Mouse (Mus musculus) heart, embryonic 16.5 days (tissue): Measurements from ENCODE around the gene Tnk2. TPM values are rescaled to one million over a fixed set of nuclear protein-coding genes. Genes with fewer than 3 reads are reported as not detected.

Experiments
- ATAC-seq: fragments of 200-750 bp; cut with Nextera tagmentation; replicated peaks from 2 replicates; pipeline ENCODE4 v1.8.0; 2017; ENCODE audit warnings: moderate number of reproducible peaks; ENCODE audit not compliant: insufficient read depth, low FRiP score; ENCODE audit errors: extremely low read depth
- H3K27ac ChIP-seq: fragments of 300-500 bp; sonication (generic); 2 replicates; pipeline ENCODE4 v1.5.1; 2014; ENCODE audit warnings: mild to moderate bottlenecking, low read length, control low read depth, moderate library complexity
- H3K27me3 ChIP-seq: fragments of 300-500 bp; sonication (generic); 2 replicates; pipeline ENCODE4 v1.6.1; 2014; ENCODE audit warnings: low read length, mixed read lengths; ENCODE audit not compliant: control insufficient read depth, insufficient read depth
- H3K36me3 ChIP-seq: fragments of 300-500 bp; sonication (generic); 2 replicates; pipeline ENCODE4 v1.6.1; 2014; ENCODE audit not compliant: control insufficient read depth, insufficient read depth
- H3K4me1 ChIP-seq: fragments of 300-500 bp; sonication (generic); 2 replicates; pipeline ENCODE4 v1.6.1; 2014; ENCODE audit warnings: low read length, mixed read lengths; ENCODE audit not compliant: control insufficient read depth, insufficient read depth
- H3K4me2 ChIP-seq: fragments of 300-500 bp; sonication (generic); 2 replicates; pipeline ENCODE4 v1.6.1; 2014; ENCODE audit warnings: low read depth, mild to moderate bottlenecking, control low read depth, low read length
- H3K4me3 ChIP-seq: fragments of 300-500 bp; sonication (generic); 2 replicates; pipeline ENCODE4 v1.5.1; 2014; ENCODE audit warnings: mild to moderate bottlenecking, control low read depth, low read length
- H3K9ac ChIP-seq: fragments of 300-500 bp; sonication (generic); 2 replicates; pipeline ENCODE4 v1.6.1; 2014; ENCODE audit warnings: low read length, control low read depth
- H3K9me3 ChIP-seq: fragments of 300-500 bp; sonication (generic); replicated peaks from 2 replicates; pipeline ENCODE4 v1.6.1; 2016; ENCODE audit warnings: low read length; ENCODE audit not compliant: control insufficient read depth
- WGBS: fragments of 180-500 bp; shearing (Covaris S2); extraction: QIAGEN DNeasy Blood & Tissue Kit; methylation state at CpG from one replicate; pipeline ENCODE4 v1.1.7; 2014; 5-methylcytosine and 5-hydroxymethylcytosine counted together
- polyA plus RNA-seq: library from polyadenylated mRNA; unstranded; fragments of >200 nt; fragmentation: Nextera tagmentation; extraction: Ambion mirVana; gene quantifications from 2 replicates; pipeline ENCODE4 v1.2.1, GENCODE M21; 2015

The Tnk2 gene
- polyA plus RNA-seq, 1 experiment from 2014 or later: 9.0 TPM

- peak overlapping the region; percentile 69 for H3K9ac ChIP-seq
- no peaks in the 10 kb centered on the region for H3K36me3 ChIP-seq
- H3K9me3 ChIP-seq: no peaks in the 10 kb centered on the region
- peaks cover 62% of the 10 kb centered on the region for H3K4me1 ChIP-seq
- 12% methylated on average over 10 of the region's 10 CpGs for WGBS
- no peaks in the 10 kb centered on the region for H3K27me3 ChIP-seq
- peak overlapping the region; percentile 32 for H3K4me3 ChIP-seq
- H3K27ac ChIP-seq: peak overlapping the region; percentile 81
- ATAC-seq: peak; percentile 64
- peak overlapping the region; percentile 55 for H3K4me2 ChIP-seq
Observed at GRCm38 (mm10) chr16:32660557-32661321, 17.1 kb downstream of the Tnk2 start.

DNA sequence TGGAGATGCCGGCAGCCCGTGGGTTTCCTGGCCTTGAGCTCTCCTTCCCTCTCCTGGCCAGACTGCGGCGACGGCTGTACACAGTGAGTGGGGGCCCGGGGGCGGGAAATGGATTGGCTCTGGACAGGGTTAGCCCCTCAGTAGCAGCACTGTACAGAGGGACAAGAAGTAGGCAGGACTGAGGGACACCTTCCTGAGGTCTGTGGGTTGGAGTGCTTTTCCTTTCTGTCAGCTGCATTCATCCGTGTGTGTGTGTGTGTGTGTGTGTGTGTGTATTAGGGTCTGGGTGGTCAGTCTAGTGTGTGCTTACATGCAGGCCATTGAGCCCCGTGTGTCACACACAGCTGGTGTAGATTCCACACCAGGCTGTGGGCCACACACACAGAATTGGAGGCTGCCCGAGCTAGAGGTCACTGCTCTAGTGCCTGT, 17.8 kb downstream of the Tnk2 start:
- WGBS: 41% methylated on average over 10 of the region's 10 CpGs
- Histone ChIP-seq H3K27ac (peak overlapping the region; percentile 81), H3K4me3 (peak overlapping the region; percentile 32), H3K27me3 (no peaks in the 10 kb centered on the region), H3K4me1 (peaks cover 70% of the 10 kb centered on the region), H3K9ac (peak overlapping the region; percentile 69), H3K4me2 (peak overlapping the region; percentile 55), H3K36me3 (no peaks in the 10 kb centered on the region), H3K9me3 (no peaks in the 10 kb centered on the region)
- ATAC-seq: no peak

GRCm38 (mm10) chr16:32662372-32662771, 18.7 kb downstream of the Tnk2 start:
- H3K27ac ChIP-seq: no peak overlapping the region
- 0 out of 2 replicates have a peak overlapping the region, but pooled peaks have one; percentile 32 for H3K4me3 ChIP-seq
- no peaks in the 10 kb centered on the region for H3K27me3 ChIP-seq
- H3K9ac ChIP-seq: peak overlapping the region; percentile 18
- H3K36me3 ChIP-seq: no peaks in the 10 kb centered on the region
- no peak for ATAC-seq
- peaks cover 75% of the 10 kb centered on the region for H3K4me1 ChIP-seq
- peak overlapping the region; percentile 55; the same call in 1 of the 2 replicates for H3K4me2 ChIP-seq
- H3K9me3 ChIP-seq: no peaks in the 10 kb centered on the region
- 84% methylated on average over 7 of the region's 7 CpGs for WGBS

DNA sequence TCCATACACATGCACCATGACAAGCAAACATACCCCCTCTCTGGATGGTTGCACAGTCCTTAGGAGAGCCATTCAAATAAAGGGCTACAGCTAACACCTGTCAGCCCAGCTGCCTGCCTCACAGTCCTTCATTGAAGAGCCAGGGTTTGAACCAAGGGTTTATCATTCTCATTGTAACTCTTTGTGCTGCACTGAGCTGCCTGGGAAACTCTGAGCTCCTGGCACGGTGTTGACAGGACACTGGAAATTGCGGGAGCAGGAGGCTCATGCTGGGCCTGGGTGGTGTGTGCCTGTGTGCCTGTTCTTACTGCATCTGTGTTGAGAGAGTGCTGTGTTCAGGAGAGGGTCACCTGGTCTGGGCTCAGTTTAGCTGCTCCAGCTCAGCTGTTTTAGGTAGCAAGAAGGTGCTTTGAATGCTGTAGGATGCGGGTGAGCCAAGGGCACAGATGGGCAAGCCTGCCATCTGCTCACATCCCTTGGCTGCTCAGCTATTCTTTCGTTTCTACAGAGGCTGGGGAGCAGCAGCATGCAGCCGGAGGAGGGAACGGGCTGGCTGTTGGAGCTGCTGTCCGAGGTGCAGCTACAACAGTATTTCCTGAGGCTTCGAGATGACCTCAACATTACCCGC, 19.7 kb downstream of the Tnk2 start:
- WGBS: 69% methylated on average over 9 of the region's 9 CpGs
- no peaks in the 10 kb centered on the region for H3K9me3 ChIP-seq
- no peaks in the 10 kb centered on the region for H3K36me3 ChIP-seq
- ATAC-seq: no peak
- H3K27me3 ChIP-seq: no peaks in the 10 kb centered on the region
- H3K4me1 ChIP-seq: peaks cover 82% of the 10 kb centered on the region
- H3K4me2 ChIP-seq: no peak overlapping the region
- H3K4me3 ChIP-seq: no peak overlapping the region
- H3K27ac ChIP-seq: no peak overlapping the region
- H3K9ac ChIP-seq: no peak overlapping the region

DNA sequence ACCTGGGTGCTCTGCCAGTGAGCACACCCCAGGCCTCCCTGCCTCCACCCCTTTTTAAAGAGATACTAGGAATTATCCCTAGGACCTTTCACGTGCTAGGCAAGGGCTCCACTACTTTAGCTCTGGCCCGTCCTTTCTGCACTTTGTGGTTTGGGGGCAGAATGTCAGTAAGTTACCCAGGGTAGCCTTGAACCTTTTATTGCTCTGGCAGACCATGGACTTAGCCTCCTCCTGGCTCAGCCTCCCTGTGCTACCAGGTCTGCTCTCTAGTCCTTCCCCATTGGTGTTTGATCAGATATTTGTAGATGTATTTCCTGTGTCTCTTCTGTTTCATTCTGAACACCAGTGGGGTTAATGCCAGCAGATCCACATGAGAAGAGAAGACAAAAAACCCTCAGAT, 20.5 kb downstream of the Tnk2 start:
- 93% methylated on average over 2 of the region's 2 CpGs for WGBS
- Histone ChIP-seq H3K4me2 (no peak overlapping the region), H3K27ac (no peak overlapping the region), H3K4me3 (no peak overlapping the region), H3K4me1 (peaks cover 75% of the 10 kb centered on the region), H3K36me3 (no peaks in the 10 kb centered on the region), H3K27me3 (no peaks in the 10 kb centered on the region), H3K9me3 (no peaks in the 10 kb centered on the region), H3K9ac (no peak overlapping the region)
- no peak for ATAC-seq

DNA sequence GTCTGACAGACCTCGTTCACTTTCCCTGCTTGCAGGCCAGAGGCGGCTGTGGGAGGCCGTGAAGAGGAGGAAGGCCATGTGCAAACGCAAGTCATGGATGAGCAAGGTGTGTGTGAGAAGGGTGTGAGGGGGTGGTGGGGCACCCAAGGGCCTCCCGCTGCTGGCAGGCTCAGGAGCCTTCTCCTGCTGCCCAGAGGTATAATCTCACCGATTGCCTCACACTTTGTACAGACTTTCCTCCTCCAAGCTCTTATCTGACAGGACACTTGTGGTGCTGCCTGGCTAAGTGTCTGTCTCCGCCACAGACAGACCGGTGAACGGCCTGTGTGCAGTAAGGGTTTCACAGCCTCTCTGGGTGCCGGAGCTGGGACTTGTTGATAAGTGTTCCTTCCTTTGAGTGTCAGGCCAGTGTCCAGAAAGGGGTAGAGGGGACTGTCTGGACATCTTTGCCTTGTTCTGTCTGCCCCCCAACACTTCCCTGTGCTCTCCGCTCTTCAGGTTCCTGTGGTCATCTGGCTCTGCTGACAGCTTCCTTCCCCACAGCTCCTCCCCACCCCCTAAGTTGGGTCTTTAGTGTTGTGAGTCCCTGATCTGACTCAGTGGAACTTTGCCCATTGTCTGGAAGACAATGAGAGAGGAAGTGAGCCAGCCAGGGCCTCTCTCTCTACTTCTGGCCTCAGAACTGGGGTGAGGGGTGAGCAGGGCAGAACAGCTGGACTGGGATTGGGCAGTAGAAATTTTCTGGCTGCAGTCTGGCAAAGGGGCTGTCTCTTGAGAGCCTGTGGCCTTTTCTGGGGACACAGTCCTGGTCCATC, 22.4 kb downstream of the Tnk2 start:
- H3K27me3 ChIP-seq: no peaks in the 10 kb centered on the region

GRCm38 (mm10) chr16:32666671-32667551, 23.2 kb downstream of the Tnk2 start:
- WGBS: 71% methylated on average over 9 of the region's 9 CpGs
- no peaks in the 10 kb centered on the region for H3K27me3 ChIP-seq
- no peak overlapping the region for H3K4me3 ChIP-seq
- peak overlapping the region; percentile 1; the same call in 1 of the 2 replicates for H3K9ac ChIP-seq
- peaks cover 53% of the 10 kb centered on the region for H3K4me1 ChIP-seq
- no peaks in the 10 kb centered on the region for H3K36me3 ChIP-seq
- peak overlapping the region; percentile 16; the same call in 1 of the 2 replicates for H3K4me2 ChIP-seq
- peak overlapping the region; percentile 77 for H3K27ac ChIP-seq
- H3K9me3 ChIP-seq: no peaks in the 10 kb centered on the region
- no peak for ATAC-seq

More for the DNA sequence above, 22.4 kb downstream of the Tnk2 start:
- Histone ChIP-seq H3K27ac (peak overlapping the region; percentile 77), H3K36me3 (no peaks in the 10 kb centered on the region), H3K9ac (peak overlapping the region; percentile 1; the same call in 1 of the 2 replicates), H3K9me3 (no peaks in the 10 kb centered on the region), H3K4me2 (peak overlapping the region; percentile 16), H3K4me3 (no peak overlapping the region), H3K4me1 (peaks cover 62% of the 10 kb centered on the region)
- ATAC-seq: peak; percentile 23; the same call in 1 of the 2 replicates
- 14% methylated on average over 11 of the region's 11 CpGs for WGBS

- ATAC-seq: 0 out of 2 replicates have a peak, but pooled peaks have one; percentile 5
- Histone ChIP-seq H3K4me1 (peaks cover 50% of the 10 kb centered on the region), H3K27me3 (no peaks in the 10 kb centered on the region), H3K27ac (peak overlapping the region; percentile 3; the same call in 1 of the 2 replicates), H3K4me3 (no peak overlapping the region), H3K4me2 (no peak overlapping the region), H3K9ac (no peak overlapping the region), H3K36me3 (no peaks in the 10 kb centered on the region), H3K9me3 (no peaks in the 10 kb centered on the region)
- 49% methylated on average over 3 of the region's 3 CpGs for WGBS
Observed at GRCm38 (mm10) chr16:32667552-32667872, 23.8 kb downstream of the Tnk2 start.
